Mouse (Mus musculus) large intestine, adult 2 months (tissue): ENCODE data around the gene Uncx. TPM values are rescaled to one million over a fixed set of nuclear protein-coding genes. Genes with fewer than 3 reads are reported as not detected.
"Not testable (repeated sequence)": the region's sequence is repeated elsewhere in the genome, so short reads cannot be mapped to it uniquely, and the experiment has no call there.

Source experiments
- DNase-seq: peaks from one replicate; pipeline ENCODE4 v3.0.0-alpha.2; 2012; ENCODE audit warnings: low read depth, low spot score
- WGBS: fragments of 180-500 bp; shearing (Covaris S2); methylation state at CpG from one replicate; pipeline ENCODE4 v1.1.7; 2018; 5-methylcytosine and 5-hydroxymethylcytosine counted together
- polyA plus RNA-seq: library from polyadenylated mRNA; depleted of rRNA; stranded (reverse); fragments of >200 nt; gene quantifications from 2 replicates; pipeline ENCODE4 v1.2.3, GENCODE M21; 2012

Uncx gene
- polyA plus RNA-seq, 1 experiment = not detected

DNA sequence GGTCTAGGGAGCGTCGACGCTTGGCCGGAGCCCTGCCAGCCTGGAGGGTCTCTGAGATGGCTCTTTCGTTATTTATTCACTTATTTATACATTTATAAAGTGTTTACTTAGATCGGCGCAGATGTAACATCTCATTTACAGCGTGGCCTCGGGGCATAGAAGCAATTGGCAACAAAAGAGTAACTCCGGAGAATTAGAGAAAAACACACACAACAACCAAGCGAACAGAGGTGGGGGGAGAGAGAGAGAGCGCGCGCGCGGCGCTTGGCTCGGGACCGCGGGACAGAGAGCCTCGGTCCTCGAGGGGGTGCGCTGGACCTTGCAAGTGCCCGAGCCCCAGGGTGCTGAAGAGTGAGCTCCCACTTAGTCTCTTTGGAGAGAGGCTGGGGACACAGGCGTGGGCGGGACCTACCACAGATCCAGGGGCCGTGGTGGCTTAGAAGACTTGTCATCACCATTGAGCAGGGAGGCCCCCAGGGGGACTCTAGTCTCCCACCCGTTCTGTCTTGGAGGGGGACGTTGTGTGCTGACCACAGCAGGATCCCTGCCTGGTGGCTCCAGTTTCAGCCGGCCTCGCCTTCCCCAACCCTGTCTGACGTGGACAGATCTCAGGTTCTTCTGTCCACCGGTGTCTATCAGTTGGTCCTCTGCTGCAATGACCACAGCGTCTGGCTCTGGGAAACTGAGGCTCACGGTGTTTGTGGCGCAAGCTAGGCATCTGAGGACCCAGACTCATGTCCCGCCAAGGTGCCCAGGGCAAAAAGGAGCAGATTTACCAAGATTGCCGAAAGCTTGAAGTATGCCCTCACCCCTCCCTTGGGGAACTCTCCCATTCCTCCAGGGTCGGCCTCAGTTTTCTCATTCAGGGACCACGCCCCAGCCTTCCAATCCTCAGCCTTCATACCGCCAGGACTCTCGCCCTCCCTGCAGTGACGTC lies 14.5 kb downstream of the Uncx start:
- 3% methylated on average over 43 of the region's 43 CpGs for WGBS
- no peak for DNase-seq

DNA sequence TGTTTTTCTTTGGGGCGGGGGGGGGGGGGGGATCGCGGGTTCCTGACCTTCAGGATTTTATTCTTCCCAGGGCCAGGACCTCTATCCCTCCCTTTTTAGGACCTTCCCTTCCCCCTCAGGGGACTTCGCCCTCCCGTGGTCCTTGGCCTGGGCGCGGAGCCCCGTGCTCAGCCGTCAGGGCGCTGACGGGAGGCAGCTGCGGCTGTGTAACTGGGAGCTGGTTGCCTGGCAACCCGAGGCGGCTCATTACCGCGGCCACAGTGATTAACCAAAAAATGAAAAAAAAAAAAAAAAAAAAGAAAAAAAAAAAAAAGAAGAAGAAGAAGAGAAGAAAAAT lies 15.1 kb downstream of the Uncx start:
- under 1% methylated on average over 16 of the region's 16 CpGs for WGBS
- no peak for DNase-seq

DNA sequence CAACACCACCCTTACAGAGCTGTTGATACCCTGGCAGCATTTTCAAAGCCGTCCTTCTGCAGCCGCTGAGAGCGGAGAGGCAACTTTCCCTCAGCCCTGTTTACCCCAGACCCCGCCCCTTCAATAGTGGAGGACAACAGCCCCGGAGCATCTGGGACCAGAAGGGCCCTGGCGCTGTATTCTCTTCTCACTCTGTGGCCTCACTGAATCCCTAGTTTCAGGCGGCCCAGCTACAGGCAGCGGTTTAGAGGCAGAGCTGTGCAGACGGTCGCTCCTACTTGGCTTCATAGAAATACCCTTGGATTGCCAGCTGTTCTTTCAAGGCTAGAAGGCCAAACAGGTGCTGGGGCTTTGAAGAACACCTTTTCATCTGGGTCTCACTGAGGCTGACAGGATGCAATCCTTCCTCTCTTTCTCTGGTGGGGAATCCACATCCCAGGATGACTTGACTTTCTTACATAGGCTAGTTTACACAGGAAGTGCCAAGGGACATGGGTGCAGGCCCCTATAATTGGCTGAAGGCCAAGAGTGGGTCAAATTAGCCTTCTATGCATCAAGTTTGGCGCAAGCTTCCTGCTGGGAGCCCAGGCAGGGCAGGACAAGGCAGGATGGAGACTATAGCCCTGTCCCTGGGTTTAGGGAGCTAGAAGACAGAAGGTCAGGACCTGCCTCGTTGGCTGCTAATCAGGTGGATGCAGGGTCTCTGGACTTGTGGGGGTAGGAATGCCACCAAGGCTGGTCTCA lies 15.8 kb downstream of the Uncx start:
- WGBS = 14% methylated on average over 12 of the region's 12 CpGs
- no peak for DNase-seq

DNA sequence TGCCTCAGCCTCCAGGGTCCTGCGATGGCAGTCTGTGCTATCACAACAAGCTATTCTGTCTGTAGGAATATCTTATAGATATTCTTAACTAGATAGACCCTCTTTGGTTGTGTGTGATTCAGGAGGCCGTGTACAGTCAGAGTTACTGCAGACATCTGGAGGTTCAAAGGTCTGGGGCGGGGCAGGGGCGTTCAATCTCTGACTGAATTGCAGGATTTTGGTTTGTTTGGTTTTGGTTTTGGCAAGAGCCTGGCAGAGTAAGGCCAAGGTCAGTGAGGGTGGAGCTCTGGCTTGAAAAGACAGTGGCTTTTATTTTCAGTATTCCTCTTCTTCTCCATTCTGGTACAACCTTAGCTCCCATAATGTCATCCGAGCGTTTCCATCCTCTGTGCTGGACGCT lies 16.5 kb downstream of the Uncx start:
- 21% methylated on average over 7 of the region's 7 CpGs for WGBS
- DNase-seq = no peak

DNA sequence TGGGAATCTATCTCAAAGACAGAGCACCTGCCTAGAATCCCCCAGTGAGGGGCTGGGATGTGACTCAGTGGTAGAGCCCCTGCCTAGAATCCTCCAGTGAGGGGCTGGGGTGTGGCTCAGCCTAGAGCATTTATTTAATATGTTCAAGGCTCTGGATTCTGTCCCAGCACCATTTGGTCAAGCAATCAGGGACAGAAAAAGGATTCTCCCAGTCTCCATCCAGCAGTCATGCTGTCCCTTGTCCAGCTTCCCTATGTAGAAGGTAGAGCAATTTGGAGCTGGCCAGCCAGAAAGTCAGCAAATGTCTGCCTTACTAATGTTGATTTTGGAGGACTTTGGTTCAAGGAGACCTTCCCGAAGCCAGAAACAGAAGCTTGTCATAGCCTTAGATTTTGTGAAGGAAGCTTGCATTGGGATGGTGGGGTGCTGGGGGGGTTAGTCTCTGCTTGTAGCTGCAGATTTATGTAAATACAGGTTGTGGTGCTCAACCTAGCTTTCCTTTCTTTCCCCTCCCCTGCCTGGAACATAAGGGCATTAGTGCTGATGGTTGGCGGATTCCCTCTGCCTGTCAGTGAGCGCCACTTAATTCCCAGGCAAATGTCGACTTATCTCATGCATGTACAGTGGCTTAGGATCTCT lies 18.2 kb downstream of the Uncx start:
- 74% methylated on average over 4 of the region's 4 CpGs for WGBS
- DNase-seq = no peak

DNA sequence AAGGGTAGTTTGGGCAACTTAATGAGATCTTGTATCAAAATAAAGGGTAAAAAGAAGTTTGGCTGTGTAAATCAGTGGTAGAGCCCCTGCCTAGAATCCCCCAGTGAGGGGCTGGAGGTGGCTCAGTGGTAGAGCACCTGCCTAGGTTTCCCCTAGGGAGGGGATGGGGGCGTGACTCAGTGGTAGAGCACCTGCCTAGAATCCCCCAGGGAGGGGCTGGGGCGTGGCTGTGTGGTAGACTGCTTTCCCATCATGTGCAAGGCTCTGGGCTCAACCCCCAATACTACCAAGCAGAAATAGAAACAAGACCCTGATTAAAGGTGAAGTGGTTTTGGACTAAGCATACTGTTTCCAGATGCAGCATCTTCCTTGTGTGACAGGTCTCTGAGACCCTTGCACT lies 21.4 kb downstream of the Uncx start:
- DNase-seq = no peak
- 39% methylated on average over 2 of the region's 2 CpGs for WGBS

DNA sequence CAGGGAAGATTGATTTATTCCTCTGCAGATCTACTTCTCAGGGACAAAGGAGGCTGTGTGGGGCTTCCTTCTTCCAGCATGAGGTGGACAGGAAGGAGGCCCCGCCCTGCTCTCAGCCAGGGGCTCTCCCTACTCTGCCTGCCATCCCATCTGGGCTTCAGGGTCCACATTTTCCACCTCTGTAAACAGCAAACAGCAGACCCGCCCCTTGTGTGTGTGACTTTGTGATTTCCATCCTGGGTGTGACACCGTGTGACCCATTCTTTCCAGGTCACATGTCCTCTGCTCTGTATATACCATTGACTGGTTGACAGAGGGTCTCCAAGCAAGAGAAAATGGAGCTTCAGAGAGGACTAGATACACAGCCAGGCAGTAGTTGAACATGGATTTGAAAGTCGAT lies 22.2 kb downstream of the Uncx start:
- no peak for DNase-seq
- 43% methylated on average over 4 of the region's 4 CpGs for WGBS

DNA sequence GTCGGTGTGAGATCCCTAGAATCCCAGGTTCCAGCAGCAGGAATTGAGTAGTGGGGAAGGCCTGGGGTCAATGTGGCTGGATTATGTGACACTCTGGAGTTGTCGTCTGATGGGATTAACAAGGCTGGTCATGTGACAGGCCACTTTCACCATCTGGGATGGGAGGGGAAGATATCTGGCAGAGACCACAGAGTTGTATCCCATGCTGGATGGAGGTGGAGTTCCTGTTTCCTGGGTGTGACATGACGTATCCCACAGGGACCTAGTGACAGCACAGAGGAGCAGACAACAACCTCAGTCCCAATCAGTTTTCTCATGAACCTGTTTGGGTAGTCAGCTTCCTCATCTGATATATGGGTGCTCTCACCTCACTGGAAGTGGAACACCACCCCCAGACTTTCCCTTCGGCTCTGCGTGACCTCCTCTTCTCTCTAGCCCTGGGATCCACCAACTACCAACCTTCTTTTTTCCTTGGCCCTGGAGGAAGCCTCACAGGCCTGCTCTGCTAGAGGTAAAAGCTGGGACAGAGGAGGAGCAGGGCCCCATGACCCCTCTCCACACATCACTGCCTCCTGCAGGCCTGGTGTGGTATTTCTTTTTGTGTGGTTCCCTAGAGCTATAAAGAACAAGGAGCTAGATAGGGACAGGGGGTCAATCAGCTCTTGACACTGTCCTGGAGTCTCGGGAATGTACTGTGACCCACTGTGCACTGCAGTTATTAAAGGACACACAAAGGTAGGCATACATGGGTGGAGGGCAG lies 23.5 kb downstream of the Uncx start:
- 65% methylated on average over 6 of the region's 6 CpGs for WGBS
- no peak for DNase-seq

DNA sequence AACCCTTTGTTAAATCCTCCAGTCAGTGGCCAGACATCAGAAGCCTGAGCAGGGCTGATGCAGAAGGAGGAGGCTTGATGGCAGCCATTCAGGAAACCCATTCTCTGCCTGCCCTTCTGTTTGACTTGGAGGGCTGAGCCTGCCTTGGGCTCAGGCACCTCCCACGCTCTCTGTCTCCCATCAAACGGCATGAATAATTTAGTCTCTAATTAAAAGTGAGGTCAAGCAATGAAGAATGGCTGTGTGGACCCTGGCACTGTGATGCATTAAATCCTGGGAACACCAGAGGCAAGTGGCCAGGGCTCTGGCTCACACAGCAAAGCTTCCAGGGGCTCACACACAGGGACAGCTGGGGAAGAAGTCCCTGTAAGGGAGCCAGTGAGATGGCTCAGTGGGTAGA lies 24.8 kb downstream of the Uncx start:
- WGBS = 23% methylated on average over 2 of the region's 2 CpGs

DNA sequence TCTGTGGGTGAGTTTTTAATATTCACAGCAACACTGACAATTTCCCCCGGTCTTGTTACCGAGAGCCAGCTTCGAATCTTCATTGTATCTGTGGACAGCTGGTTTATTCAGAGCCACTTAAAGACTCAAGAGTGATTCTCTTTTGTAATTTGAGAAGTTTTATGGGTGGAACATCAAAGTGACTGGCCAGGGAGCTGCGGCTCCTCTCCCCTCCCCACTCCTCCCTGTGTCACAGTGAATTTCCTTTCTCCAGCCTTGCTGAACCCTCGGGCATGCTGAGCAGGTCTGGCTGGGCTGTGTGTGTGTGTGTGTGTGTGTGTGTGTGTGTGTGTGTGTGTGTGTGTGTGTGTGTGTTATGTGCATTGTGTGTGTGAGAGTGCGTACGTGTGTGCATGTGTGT lies 29.2 kb downstream of the Uncx start:
- no peak for DNase-seq

More for the DNA sequence above, 24.8 kb downstream of the Uncx start:
- DNase-seq = no peak

DNA sequence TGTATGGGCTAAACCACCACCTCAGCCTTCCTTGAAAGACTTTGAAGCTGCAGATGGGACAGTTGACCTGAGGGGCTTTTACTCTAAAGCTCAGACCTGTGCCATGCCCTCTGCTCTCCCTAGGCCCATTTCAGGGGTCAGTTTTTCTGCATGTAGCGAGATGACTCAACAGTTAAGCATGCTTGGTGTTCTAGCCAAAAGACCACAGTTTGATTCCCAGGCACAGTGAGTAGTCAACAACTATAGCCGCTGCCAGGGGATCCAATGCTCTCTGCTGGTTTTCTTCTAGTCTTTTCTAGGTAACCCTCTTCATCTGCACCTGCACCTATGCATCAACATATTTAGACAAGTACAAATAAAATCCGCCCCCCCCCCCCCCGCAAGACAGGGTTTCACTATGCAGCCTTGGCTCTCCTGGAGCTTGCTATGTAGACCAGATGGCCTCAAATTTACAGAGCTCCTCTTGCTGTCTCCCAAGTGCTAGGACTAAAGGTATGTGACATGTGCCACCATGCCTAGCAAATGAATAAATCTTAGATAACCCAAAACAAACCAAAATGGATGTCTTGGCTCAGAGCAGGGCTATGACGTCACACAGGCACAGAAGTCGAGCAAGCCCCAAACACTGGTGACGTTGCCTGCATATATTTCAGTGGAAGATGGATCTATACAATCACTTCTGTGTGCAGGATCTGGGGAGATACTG lies 30.5 kb downstream of the Uncx start:
- no peak for DNase-seq
- WGBS = 71% methylated on average over 7 of the region's 7 CpGs

More for the DNA sequence above, 29.2 kb downstream of the Uncx start:
- WGBS = 6% methylated on average over 7 of the region's 7 CpGs

DNA sequence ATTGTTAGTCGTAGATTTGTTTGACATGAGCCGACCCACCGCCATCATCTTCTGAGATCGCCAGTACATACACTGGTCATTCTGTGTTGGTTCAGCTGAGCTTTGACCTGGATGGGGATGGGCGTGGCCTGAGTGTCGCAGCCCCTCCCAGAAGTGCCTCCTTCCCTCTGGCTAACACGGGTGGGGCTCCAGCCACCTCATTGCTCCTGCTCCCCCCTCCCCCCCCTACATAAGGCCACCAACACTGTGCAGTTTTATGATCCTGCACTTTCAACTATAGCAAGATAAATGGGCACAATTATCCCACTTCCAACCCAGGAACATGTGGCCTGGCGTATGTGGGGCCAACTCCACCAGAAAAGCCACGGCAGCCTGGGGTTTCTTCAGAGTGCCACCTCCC lies 31.8 kb downstream of the Uncx start:
- 28% methylated on average over 9 of the region's 9 CpGs for WGBS
- DNase-seq = no peak

DNA sequence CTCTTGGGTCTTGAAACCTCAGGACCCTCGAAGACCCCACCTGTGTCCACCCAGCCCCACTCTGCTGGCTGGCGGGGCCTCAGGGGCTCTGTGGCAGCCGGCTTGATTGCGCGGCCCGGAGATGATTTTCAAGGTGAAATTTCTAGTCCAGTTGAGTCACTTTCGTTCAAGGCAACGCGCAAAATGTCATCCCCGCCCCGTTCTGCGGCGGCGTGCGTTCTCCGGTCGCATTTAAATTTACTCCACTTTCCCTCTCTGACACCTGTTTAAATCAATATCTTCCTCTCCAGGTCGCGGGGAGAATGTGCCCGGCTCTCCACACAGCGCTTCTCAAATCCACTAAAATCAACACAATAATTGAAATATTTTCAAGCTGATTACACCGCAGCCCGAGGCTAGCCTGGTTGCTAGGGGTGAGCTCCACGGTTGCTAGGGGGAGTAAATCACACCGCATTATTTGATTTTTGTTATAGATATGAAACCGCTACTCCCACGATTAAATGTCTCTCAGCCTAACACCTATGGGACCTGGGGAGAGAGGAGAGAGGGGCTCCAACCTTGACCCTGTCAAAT lies 37.0 kb downstream of the Uncx start:
- no peak for DNase-seq
- WGBS = 21% methylated on average over 27 of the region's 27 CpGs

DNA sequence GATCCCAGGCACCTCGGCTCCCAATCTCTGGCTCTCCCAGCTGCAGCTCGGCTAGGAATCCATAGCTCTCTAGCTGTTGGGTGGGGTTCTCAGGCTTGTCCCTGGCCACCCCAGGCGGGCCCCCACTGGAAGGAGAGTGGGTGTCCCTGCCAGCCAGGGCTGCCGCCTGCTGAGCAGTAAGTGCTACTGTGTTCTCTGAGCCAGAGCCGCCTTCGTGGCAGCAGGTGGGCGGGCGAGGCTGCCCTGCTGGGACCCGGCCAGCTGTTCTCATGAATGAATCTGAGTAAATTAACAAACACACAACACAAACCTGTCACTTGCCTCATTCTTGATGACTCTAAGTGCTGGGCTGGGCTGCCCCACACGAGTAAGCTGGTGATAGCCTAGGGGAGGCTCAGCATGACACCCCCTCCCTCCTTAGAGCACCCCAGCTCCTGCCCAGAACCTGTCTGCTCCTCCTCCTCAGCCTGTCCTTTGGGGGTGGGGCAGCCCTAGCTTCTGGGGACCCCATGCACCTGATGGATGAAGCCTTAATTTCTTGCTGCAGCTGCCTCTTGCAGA lies 38.1 kb downstream of the Uncx start:
- no peak for DNase-seq
- 2% methylated on average over 10 of the region's 10 CpGs for WGBS

DNA sequence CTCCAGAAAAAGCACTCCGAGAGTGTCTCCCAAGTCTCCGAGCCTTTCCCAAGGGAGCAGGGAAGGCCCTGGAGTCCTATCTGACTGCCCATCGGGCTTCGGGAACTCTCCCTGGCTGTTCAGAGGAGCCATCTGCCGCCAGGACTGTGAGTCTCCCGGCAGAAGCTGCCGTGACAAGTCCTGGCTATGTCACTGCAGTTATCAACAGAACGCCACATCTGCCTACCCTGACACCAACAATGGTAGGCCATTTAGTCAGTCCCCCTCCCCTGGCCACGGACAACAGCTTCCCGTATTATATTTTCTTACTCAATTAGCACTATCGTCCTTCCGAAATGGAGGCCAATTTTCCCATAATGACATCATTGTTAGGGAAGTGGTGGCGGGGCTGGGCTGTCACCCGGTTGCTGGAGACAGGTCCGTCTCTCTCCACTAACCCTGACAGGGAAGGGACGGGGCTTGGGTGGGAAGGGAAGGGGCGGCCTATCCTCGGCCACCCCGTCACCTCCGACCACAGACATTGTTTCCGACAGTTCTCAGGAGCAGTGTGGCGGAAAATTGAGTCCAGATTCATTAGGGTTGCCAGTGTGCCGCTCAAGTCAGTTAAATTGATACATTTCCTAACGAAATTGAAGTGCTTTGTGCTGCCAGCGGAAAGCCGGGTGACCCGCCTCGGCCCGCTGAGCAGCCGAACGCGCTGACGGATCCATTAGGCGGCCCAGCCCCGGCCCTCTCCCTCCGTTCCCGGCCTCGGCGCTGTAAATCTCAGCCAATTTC lies 41.9 kb downstream of the Uncx start:
- 11% methylated on average over 39 of the region's 39 CpGs for WGBS
- no peak for DNase-seq

DNA sequence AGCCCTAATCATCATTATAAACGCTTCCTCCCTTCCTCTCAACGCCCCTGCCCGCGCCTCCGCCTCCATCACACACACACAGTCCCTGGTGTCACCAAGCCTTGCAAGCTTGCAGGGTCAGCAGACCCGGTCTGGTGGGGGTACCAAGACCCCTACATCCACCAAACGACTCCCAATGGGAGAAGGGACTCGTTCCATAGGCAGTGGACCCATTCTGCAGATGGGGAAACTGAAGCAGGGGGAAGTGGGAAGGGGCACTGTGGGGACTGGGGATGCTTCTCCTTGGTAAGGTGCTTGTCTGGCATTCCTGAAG lies 42.4 kb downstream of the Uncx start:
- no peak for DNase-seq
- WGBS = 14% methylated on average over 8 of the region's 8 CpGs

DNA sequence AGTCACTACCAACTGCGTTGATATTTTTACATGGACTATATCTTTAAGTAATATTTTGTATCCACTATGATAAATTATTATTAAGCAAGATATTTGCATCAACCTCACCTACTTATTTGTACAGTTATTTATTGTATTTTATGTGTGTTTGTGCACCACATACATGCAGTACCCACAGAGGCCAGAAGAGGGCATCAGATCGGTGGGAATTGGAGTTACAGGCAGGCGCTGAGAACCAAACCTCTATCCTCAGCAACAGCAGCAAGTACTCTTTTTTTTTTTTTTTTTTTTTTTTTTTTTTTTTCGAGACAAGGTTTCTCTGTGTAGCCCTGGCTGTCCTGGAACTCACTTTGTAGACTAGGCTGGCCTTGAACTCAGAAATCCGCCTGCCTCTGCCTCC lies 44.2 kb downstream of the Uncx start:
- WGBS = 76% methylated on average over 4 of the region's 5 CpGs

More for the DNA sequence above, 44.2 kb downstream of the Uncx start:
- not testable (repeated sequence) for DNase-seq
